Mouse (Mus musculus) forebrain, embryonic 10.5 days (tissue): ENCODE data around the gene Kdm1b. TPM values are rescaled to one million over a fixed set of nuclear protein-coding genes. Genes with fewer than 3 reads are reported as not detected.
A peak's percentile ranks its signal among the peaks of the same experiment; 100 is the strongest.

Experiments
- DNase-seq: peaks from one replicate; pipeline ENCODE4 v3.0.0-alpha.2; 2017; ENCODE audit warnings: low spot score; ENCODE audit errors: extremely low spot score
- H3K27ac ChIP-seq: fragments of 300-500 bp; sonication (generic); 2 replicates; pipeline ENCODE4 v1.5.1; 2016; ENCODE audit warnings: mild to moderate bottlenecking
- H3K27me3 ChIP-seq: fragments of 300-500 bp; sonication (generic); 2 replicates; pipeline ENCODE4 v1.6.1; 2016; ENCODE audit warnings: mild to moderate bottlenecking; ENCODE audit not compliant: poor library complexity, severe bottlenecking
- H3K36me3 ChIP-seq: fragments of 300-500 bp; sonication (generic); replicated peaks from 2 replicates; pipeline ENCODE4 v1.6.1; 2016; ENCODE audit warnings: mild to moderate bottlenecking, moderate library complexity
- H3K4me1 ChIP-seq: fragments of 300-500 bp; sonication (generic); 2 replicates; pipeline ENCODE4 v1.6.1; 2016
- H3K4me3 ChIP-seq: fragments of 300-500 bp; sonication (generic); 2 replicates; pipeline ENCODE4 v1.5.1; 2016; ENCODE audit warnings: mild to moderate bottlenecking, moderate library complexity
- H3K9me3 ChIP-seq: fragments of 300-500 bp; sonication (generic); 2 replicates; pipeline ENCODE4 v1.6.1; 2016; ENCODE audit warnings: mild to moderate bottlenecking, moderate library complexity
- WGBS: fragments of 180-500 bp; shearing (Covaris S2); methylation state at CpG from one replicate; pipeline ENCODE4 v1.1.7; 2016; 5-methylcytosine and 5-hydroxymethylcytosine counted together
- polyA plus RNA-seq: library from polyadenylated mRNA; unstranded; fragments of >200 nt; fragmentation: Nextera tagmentation; extraction: Ambion mirVana; gene quantifications from 2 replicates; pipeline ENCODE4 v1.2.1, GENCODE M21; 2016

Gene Kdm1b
- polyA plus RNA-seq, 1 experiment from 2014 or later = 15.8 TPM

- Histone ChIP-seq H3K4me1 (peaks cover 27% of the 10 kb centered on the region), H3K36me3 (no peaks in the 10 kb centered on the region), H3K27me3 (peaks cover 56% of the 10 kb centered on the region), H3K4me3 (peak within 1 kb of the TSS; percentile 70), H3K27ac (no peak within 1 kb of the TSS), H3K9me3 (no peaks in the 10 kb centered on the region)
- 2% methylated on average over 55 of the region's 55 CpGs for WGBS
- DNase-seq = peak; percentile 33
These were observed 79.5 kb downstream of the Kdm1b start, which contains the start of gene Rnf144b for GRCm38 (mm10) chr13:47122537-47123430. Rnf144b (plus strand) TSS chr13:47122656.

GRCm38 (mm10) chr13:47124449-47124848 is 81.2 kb downstream of the Kdm1b start:
- WGBS = 38% methylated on average over 3 of the region's 3 CpGs
- H3K36me3 ChIP-seq = no peaks in the 10 kb centered on the region
- DNase-seq = no peak
- H3K9me3 ChIP-seq = no peaks in the 10 kb centered on the region
- H3K27ac ChIP-seq = no peak overlapping the region
- peaks cover 32% of the 10 kb centered on the region for H3K4me1 ChIP-seq
- H3K4me3 ChIP-seq = no peak overlapping the region
- H3K27me3 ChIP-seq = peaks cover 56% of the 10 kb centered on the region

DNA sequence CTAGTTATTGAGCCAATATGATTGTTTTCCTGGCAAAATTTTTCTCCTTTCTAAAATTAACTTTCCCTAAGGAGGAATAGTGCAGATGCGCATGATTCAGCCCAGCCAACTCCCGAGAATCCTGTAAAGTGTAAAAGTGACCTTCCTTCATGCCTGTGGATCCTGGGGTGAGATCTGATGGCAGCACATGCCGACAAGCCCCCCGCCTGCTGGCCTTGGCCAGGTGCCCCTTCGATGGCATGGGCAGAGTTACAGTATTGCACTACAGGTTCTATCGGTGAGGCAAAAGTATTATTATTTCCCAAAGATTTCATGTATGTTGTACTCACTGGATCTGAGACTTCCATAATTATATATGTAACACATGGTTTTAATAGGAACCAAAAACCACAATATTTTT is 81.7 kb downstream of the Kdm1b start:
- Histone ChIP-seq H3K36me3 (no peaks in the 10 kb centered on the region), H3K27ac (no peak overlapping the region), H3K4me3 (no peak overlapping the region), H3K27me3 (peaks cover 50% of the 10 kb centered on the region), H3K4me1 (peaks cover 32% of the 10 kb centered on the region), H3K9me3 (no peaks in the 10 kb centered on the region)
- no peak for DNase-seq
- WGBS = 85% methylated on average over 6 of the region's 6 CpGs

DNA sequence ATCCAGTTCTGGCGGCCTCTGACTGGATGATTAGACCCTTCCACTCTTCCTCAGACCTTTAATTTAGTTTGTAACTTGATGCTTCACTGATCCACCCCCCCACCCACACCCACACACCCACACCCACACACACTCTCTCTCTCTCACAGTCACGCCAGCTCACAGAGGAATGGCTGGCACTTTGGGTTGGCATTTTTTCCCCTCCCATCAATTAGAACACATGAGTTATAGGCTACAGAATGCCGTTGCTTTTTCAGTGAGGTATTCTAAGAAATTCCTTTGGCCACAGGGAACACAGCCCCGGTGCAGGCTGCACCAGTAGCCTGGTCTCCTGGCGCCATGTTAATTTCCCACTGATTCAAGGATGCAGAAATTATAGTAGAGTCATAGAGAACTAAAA is 82.3 kb downstream of the Kdm1b start:
- 75% methylated on average over 5 of the region's 5 CpGs for WGBS
- H3K27ac ChIP-seq = no peak overlapping the region
- no peak overlapping the region for H3K4me3 ChIP-seq
- no peaks in the 10 kb centered on the region for H3K36me3 ChIP-seq
- no peaks in the 10 kb centered on the region for H3K9me3 ChIP-seq
- peaks cover 49% of the 10 kb centered on the region for H3K27me3 ChIP-seq
- peaks cover 32% of the 10 kb centered on the region for H3K4me1 ChIP-seq
- DNase-seq = no peak

GRCm38 (mm10) chr13:47129090-47129489 is 85.8 kb downstream of the Kdm1b start:
- H3K4me1 ChIP-seq = peaks cover 12% of the 10 kb centered on the region
- peaks cover 14% of the 10 kb centered on the region for H3K27me3 ChIP-seq
- 75% methylated on average over 4 of the region's 4 CpGs for WGBS
- H3K9me3 ChIP-seq = no peaks in the 10 kb centered on the region
- no peaks in the 10 kb centered on the region for H3K36me3 ChIP-seq
- H3K4me3 ChIP-seq = no peak overlapping the region
- no peak for DNase-seq
- H3K27ac ChIP-seq = no peak overlapping the region

DNA sequence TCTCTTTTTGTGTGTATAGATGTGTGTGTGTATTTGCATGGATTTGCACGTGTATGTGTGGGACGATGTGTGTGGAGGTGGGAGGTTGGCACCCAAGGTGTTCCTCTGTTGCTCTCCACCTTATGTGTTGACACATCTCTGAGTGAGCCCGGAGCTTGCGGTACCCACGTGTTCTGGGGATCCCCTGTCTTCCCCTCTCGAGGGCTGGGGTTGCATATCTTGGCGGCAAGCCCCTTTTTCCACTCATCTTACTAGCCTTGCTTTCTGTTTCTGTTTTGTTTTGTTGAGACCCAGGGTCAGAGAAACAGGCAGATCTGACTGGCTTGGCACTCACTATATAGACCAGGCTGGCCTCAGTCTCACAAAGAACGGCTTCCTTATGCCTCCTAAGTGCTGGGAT is 89.8 kb downstream of the Kdm1b start:
- Histone ChIP-seq H3K4me1 (peaks cover 5% of the 10 kb centered on the region), H3K27me3 (no peaks in the 10 kb centered on the region), H3K9me3 (no peaks in the 10 kb centered on the region), H3K27ac (no peak overlapping the region), H3K36me3 (no peaks in the 10 kb centered on the region), H3K4me3 (no peak overlapping the region)
- DNase-seq = no peak
- WGBS = 90% methylated on average over 8 of the region's 8 CpGs

DNA sequence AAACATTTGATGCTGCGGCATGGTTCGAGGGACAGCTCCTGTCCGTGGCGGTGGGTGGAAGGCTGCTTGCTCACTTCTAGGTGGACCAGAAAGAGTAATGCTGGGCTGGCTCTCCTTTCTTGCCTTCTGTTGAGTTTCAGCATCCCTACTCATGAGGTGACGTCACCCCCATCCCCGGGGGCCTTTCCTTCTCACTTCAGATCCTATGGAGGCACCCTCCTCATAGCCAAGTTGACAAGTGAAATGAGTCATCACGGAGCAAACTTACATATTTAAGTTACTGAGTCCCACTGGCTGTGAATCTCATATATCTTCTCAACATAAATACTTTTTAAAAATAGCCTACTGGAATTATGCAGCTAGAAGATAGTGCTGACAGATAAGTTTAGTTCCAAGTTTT is 91.5 kb downstream of the Kdm1b start:
- Histone ChIP-seq H3K4me1 (no peaks in the 10 kb centered on the region), H3K9me3 (0 out of 2 replicates have a peak, but pooled peaks cover 5% of the 10 kb centered on the region), H3K27me3 (no peaks in the 10 kb centered on the region), H3K36me3 (no peaks in the 10 kb centered on the region), H3K27ac (no peak overlapping the region), H3K4me3 (no peak overlapping the region)
- DNase-seq = no peak
- WGBS = 90% methylated on average over 7 of the region's 7 CpGs

Other genes with a start within 250 kb of the Kdm1b start
- gene Kif13a, start 113.6 kb upstream of the Kdm1b start, polyA plus RNA-seq = 8.0 and 10.6 TPM in 2 replicates
- gene Nhlrc1, start 28.6 kb upstream of the Kdm1b start, polyA plus RNA-seq = 3.9 and 4.2 TPM in 2 replicates
- gene Tpmt, start 1.2 kb downstream of the Kdm1b start, polyA plus RNA-seq = 29.9 and 32.0 TPM in 2 replicates
- 434 and 448 TPM in 2 replicates for gene Dek, start 62.7 kb downstream of the Kdm1b start, polyA plus RNA-seq
- gene Rnf144b, start 79.2 kb downstream of the Kdm1b start, polyA plus RNA-seq = 0.59 and 0.66 TPM in 2 replicates